Mouse (Mus musculus) cerebellum, adult 2 months (tissue): ENCODE measurements around the gene Xpr1. TPM values are rescaled to one million over a fixed set of nuclear protein-coding genes. Genes with fewer than 3 reads are reported as not detected.
A peak's percentile ranks its signal among the peaks of the same experiment; 100 is the strongest.
"Not testable (repeated sequence)": the region's sequence is repeated elsewhere in the genome, so short reads cannot be mapped to it uniquely, and the experiment has no call there.

ENCODE experiments used
- DNase-seq, 2 experiments: peaks; one replicate each; pipeline ENCODE4 v3.0.0; 2021
- H3K27ac ChIP-seq: fragments of 200-500 bp; 2 replicates; pipeline ENCODE4 v1.5.1; 2012; ENCODE audit warnings: low read length, control low read depth, inconsistent platforms; ENCODE audit not compliant: insufficient read depth
- H3K27me3 ChIP-seq: fragments of 200-500 bp; 2 replicates; pipeline ENCODE4 v1.6.1; 2012; ENCODE audit warnings: inconsistent platforms, mild to moderate bottlenecking, low read length, moderate library complexity; ENCODE audit not compliant: control insufficient read depth, insufficient read depth
- H3K4me1 ChIP-seq: fragments of 200-500 bp; 2 replicates; pipeline ENCODE4 v1.6.1; 2011; ENCODE audit warnings: low read length; ENCODE audit not compliant: control insufficient read depth, insufficient read depth
- H3K4me3 ChIP-seq: fragments of 200-500 bp; replicated peaks from 2 replicates; pipeline ENCODE3; 2011; ENCODE audit warnings: mild to moderate bottlenecking, low read depth, low read length, control low read depth; ENCODE audit not compliant: insufficient read depth
- CTCF ChIP-seq: fragments of 200-500 bp; IDR thresholded peaks from 2 replicates; pipeline ENCODE4 v1.5.1; 2011; ENCODE audit warnings: low read depth, mild to moderate bottlenecking, control low read depth, low read length, moderate library complexity, borderline replicate concordance; ENCODE audit not compliant: insufficient read depth
- POLR2A ChIP-seq: fragments of 200-500 bp; IDR thresholded peaks from 2 replicates; pipeline ENCODE4 v1.6.1; 2011; ENCODE audit warnings: low read length, control low read depth, borderline replicate concordance; ENCODE audit not compliant: insufficient read depth
- WGBS: fragments of 180-500 bp; shearing (Covaris S2); methylation state at CpG from one replicate; pipeline ENCODE4 v1.1.7; 2018; 5-methylcytosine and 5-hydroxymethylcytosine counted together
- polyA plus RNA-seq: library from polyadenylated mRNA; depleted of rRNA; stranded (reverse); fragments of >200 nt; gene quantifications from 2 replicates; pipeline ENCODE4 v1.2.3, GENCODE M21; 2012

Xpr1 gene
- polyA plus RNA-seq, 1 experiment = 30.6 TPM

DNA sequence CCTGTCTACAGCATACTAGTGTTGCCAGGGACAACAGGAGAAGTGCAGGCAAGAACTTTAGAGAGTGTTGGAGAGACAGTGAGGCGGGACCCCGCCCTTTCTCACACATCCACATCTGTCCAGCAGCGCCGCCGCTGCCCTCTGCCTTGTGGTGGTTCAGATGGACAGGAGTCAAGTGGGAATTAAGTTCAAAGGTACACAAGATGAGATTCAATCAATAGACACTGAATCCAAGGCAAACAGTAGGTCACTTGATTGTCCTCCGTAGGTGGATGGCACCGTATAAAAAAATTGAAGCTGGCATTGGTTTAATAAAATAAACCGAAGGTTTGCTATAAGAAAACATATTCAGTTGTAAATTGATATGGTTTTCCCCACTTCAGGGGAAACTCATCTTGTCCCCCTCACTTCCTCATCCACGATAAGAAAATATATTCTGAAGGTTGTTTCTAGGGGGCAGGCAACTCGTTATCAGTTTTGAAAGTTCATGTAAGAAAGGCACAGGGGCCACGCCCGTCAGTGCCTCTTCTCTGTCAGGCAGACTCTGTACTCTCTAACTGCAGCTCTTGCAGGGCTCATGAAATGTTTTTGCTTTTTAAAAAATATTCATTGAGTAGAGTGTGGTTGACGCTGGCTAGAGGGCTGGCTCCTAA lies 140.7 kb downstream of the Xpr1 start:
- TF ChIP-seq CTCF (no peak), POLR2A (no peak)
- Histone ChIP-seq H3K4me1 (no peaks in the 10 kb centered on the region), H3K27ac (no peak overlapping the region), H3K4me3 (no peak overlapping the region), H3K27me3 (no peaks in the 10 kb centered on the region)
- no peak for DNase-seq
- WGBS = 87% methylated on average over 13 of the region's 13 CpGs

DNA sequence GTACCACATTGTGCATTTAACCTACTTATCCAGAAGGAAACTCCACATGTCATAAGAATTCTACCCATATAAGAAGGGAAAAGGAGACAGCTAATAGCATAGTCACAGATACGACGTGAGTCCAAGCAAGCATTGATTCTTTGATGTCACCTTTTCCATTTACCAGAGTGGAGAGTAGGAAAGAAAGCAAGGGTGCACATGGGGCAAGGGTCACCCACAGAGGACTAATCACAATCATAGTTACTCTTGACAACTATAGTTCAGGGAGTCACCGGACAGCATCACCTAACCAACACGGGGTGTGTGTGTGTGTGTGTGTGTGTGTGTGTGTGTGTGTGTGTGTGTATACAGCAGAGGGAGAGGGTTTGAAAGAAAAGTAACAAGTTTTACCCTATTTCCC lies 141.4 kb downstream of the Xpr1 start:
- no peaks in the 10 kb centered on the region for H3K4me1 ChIP-seq

GRCm38 (mm10) chr1:155274976-155275375 lies 142.2 kb downstream of the Xpr1 start:
- Histone ChIP-seq H3K4me3 (no peak overlapping the region), H3K27me3 (no peaks in the 10 kb centered on the region), H3K27ac (no peak overlapping the region), H3K4me1 (no peaks in the 10 kb centered on the region; the same call in 1 of the 2 replicates)
- no peak for TF ChIP-seq POLR2A
- no peak for TF ChIP-seq CTCF
- peak; percentile 28 to 60 for DNase-seq
- 48% methylated on average over 3 of the region's 3 CpGs for WGBS

More for the DNA sequence above, 141.4 kb downstream of the Xpr1 start:
- H3K27ac ChIP-seq = no peak overlapping the region
- no peak overlapping the region for H3K4me3 ChIP-seq
- no peaks in the 10 kb centered on the region for H3K27me3 ChIP-seq
- 89% methylated on average over 4 of the region's 4 CpGs for WGBS
- TF ChIP-seq CTCF = no peak
- no peak for TF ChIP-seq POLR2A
- DNase-seq = no peak

DNA sequence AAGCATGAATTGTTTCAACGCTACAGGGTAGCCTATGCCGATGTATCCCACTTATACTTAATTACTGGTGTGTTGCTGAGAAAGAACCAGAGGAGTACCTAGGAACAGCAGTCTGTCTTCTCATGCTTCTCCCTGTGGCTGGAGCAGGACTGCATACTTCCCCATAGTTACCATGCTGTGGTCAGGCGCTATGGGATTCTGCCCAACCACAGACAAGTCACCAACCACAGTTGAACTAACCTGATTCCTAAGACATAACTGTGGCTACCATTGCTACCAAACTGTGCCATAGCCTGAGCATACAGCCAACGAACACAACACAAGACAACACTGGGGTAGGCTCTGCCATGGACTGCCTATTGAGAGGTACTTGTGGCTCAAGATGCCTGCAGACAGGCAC lies 144.3 kb downstream of the Xpr1 start:
- 88% methylated on average over 4 of the region's 4 CpGs for WGBS
- H3K27ac ChIP-seq = no peak overlapping the region
- DNase-seq = no peak
- no peaks in the 10 kb centered on the region for H3K27me3 ChIP-seq
- no peaks in the 10 kb centered on the region; the same call in 1 of the 2 replicates for H3K4me1 ChIP-seq
- no peak for TF ChIP-seq CTCF
- no peak for TF ChIP-seq POLR2A
- no peak overlapping the region for H3K4me3 ChIP-seq

DNA sequence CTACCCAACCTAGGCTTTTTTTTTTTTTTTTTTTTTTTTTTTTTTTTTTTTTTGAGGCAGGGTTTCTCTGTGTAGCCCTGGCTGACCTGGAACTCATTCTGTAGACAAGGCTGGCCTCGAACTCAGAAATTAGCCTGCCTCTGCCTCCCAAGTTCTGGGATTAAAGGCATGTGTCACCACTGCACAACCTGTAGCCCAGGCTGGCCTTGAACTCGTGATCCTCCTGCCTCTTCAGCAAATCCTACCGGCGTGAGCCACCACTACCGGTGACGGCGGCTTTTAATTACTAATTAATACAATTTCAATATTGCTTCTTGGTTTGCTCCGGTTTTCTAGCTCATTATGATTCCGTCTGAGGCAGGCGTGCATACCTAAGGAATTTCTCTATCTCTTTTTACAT lies 154.7 kb downstream of the Xpr1 start:
- H3K4me3 ChIP-seq, H3K4me1 ChIP-seq, H3K27ac ChIP-seq, H3K27me3 ChIP-seq, DNase-seq: not testable (repeated sequence)
- 94% methylated on average over 10 of the region's 10 CpGs for whole genome bisulfite sequencing

- Histone ChIP-seq H3K27ac (no peak overlapping the region), H3K27me3 (no peaks in the 10 kb centered on the region), H3K4me1 (no peaks in the 10 kb centered on the region; the same call in 1 of the 2 replicates), H3K4me3 (no peak overlapping the region)
- 85% methylated on average over 8 of the region's 8 CpGs for WGBS
- TF ChIP-seq CTCF (no peak), POLR2A (no peak)
- DNase-seq = no peak
These were observed 162.9 kb downstream of the Xpr1 start for GRCm38 (mm10) chr1:155254309-155254708.

- DNase-seq = no peak
- Histone ChIP-seq H3K4me1 (no peaks in the 10 kb centered on the region; the same call in 1 of the 2 replicates), H3K27me3 (no peaks in the 10 kb centered on the region), H3K27ac (no peak overlapping the region), H3K4me3 (no peak overlapping the region)
- TF ChIP-seq CTCF = no peak
- TF ChIP-seq POLR2A = no peak
- WGBS = 61% methylated on average over 12 of the region's 12 CpGs
These were observed 164.1 kb downstream of the Xpr1 start for GRCm38 (mm10) chr1:155253126-155253525.

- H3K27ac ChIP-seq = no peak overlapping the region
- WGBS = 61% methylated on average over 6 of the region's 6 CpGs
- DNase-seq = no peak
These were observed 164.5 kb downstream of the Xpr1 start for GRCm38 (mm10) chr1:155252631-155253121.

More at GRCm38 (mm10) chr1:155252631-155253121, 164.5 kb downstream of the Xpr1 start:
- H3K4me1 ChIP-seq = no peaks in the 10 kb centered on the region; the same call in 1 of the 2 replicates
- H3K27me3 ChIP-seq = no peaks in the 10 kb centered on the region
- no peak overlapping the region for H3K4me3 ChIP-seq
- TF ChIP-seq POLR2A (no peak), CTCF (no peak)
